Mouse (Mus musculus): ENCODE measurements around the gene Rpl36a.

GRCm38 (mm10) chrX:134564326-134564725 lies 21.1 kb upstream of the Rpl36a start:
- TF ChIP-seq CTCF (IDR thresholded peaks at IDR 0.05; ENCODE audit: insufficient read depth, low read length), result no peak
- no peak for TF ChIP-seq POLR2A (IDR thresholded peaks at IDR 0.05; ENCODE audit: borderline replicate concordance, extremely low read depth, low read depth, low read length)

Data from lung, adult 2 months (tissue).